Mouse (Mus musculus) layer of hippocampus, adult 9-10 months (tissue): ENCODE results near the gene Tacr2.

Experiments
- DNase-seq: peaks from one replicate; pipeline ENCODE4 v3.0.0; 2022; ENCODE audit warnings: low spot score

Tacr2 gene

DNA sequence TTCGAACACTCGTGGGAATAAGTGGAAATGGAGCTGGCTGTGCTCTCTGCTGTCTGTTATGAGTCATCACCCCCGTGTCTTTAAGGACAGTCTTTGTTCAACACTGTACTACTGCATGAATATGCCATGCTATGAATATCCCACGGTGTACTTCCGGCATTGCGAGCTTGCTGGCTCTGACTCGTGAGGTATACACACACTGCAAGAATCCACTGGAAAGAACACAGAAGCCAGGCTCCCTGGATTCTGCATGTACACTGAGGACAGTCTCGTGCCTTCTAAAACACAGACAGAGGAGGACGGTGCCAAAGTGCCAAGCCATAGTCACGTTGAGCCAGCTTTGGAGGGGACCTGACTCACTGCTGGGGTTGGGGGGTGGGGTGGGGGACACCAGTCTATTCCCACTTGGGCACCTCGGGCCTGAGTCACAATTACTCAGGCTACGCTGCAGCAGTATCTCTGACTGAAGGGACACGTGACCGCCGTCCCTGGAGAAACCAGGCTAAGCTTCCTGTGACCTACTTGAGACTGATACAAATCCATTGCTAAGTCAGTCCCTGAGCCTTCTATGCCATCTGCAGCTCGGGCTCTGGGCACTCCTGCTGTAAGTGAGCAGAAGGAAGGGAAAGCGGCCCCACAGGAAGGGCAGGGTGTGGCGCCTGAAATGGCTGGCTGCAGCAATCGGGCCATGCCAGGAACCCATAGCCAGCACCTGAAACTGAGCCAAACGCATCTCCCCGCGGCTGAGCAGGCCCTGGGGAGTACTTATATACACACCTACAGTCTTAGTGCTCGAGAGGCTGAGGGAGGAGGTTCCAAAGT is 48.0 kb downstream of the Tacr2 start:
- DNase-seq = no peak

DNA sequence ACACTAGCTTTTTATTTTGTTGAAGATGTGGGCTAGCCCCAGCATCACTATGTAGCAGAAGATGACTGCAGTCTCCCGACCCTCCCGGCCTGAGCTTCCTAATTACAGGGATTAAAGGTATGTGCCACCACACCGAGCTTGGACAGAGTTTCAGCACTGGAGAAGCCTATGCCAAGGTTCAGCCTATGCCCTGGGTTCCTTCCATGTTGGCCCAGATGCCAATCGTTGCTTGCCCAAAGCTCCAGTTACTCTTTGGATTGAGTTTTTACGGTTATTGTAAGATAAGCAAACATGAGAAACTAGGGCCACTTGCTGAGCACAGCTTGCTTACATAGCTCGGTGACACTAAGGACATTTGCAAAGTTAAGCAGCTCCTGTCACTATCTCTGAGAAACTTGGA is 52.9 kb downstream of the Tacr2 start:
- DNase-seq = no peak

GRCm38 (mm10) chr10:62306483-62306882 is 54.2 kb downstream of the Tacr2 start:
- DNase-seq = no peak

GRCm38 (mm10) chr10:62308896-62309491 is 56.8 kb downstream of the Tacr2 start:
- DNase-seq = no peak

DNA sequence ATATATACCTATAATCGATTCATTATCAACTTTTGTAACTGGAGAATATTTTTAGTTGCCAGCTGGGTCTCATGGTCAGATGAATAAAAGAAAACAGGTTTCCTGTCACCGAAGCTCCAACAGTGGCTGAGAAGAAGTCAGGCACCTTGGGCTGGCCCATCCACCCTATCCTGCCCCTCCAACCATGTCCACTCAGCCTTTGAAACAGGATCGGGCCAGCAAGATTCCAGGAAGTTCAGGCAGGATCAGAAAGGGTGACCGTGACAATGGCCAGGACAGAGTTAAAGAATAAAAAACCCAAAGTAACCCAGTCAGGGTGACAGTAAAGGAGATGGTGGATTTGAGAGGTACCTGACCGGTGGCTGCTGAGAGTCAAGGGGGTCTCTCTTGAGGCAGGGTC is 57.4 kb downstream of the Tacr2 start:
- DNase-seq = no peak

DNA sequence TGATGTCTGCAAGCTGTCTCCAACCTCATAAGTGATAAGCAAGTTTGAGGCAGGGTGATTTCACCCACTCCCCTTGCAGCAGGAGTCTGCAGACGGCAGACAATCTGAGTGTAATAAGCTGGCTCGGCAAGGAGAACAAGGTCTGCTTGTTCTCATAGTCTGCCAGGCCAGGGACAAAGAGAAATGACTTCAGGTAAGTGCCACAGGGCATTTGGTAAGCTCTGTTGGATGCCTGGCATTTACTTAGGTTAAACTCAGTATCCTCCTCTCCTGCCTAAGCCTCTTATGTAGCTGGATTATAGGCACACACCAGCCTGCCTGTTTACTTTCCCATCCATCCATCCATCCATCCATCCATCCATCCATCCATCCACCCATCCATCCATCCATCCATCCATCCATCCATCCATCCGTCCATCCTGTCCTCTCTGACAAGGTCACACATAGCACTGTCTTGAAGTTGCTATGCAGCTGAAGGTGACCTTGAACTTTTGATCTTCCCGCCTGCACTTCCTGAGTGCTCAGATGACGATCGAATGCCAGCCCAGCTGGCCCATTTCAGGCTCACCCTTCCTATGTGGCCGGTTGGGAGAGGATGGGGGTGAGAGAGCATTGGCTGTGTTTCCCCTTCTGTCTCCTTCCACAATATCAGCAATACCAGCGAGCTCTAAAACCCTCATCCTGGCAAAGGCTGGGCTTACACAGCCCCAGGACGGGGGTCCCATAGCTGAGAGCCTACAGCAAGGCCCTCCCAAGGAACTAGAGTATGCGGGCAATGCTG is 58.2 kb downstream of the Tacr2 start:
- no peak for DNase-seq

DNA sequence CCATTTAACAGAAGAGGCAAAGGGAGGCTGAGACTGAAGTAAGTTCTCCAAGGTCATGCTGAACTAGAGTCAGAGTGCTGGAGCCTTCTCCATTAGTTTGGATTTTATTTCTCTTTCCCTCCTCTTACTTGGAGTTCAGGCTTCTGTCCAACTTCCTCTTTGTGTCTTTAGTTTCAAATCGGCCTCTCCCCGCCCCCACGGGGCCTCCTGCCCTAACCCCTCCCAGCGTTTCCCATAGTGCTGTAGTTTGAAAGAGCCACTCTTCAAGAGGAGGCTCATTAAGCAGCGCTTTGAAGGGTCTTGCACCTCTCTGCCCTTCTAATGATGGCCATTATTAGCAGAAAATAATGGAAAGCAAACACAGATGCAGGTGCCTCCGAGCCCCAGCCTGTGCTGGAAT is 59.2 kb downstream of the Tacr2 start:
- DNase-seq = no peak

- no peak for DNase-seq
Measured at GRCm38 (mm10) chr10:62313140-62313539, 60.9 kb downstream of the Tacr2 start.

- DNase-seq = no peak
Measured at GRCm38 (mm10) chr10:62313885-62314424, 61.7 kb downstream of the Tacr2 start.
